ENCODE assay signal across 10 mouse cellular contexts in genomic region chr19:47266070-47266801, GRCm38 (mm10).
"Had no signal": no experiment of that assay in that cellular context is flagged by ENCODE, and none has a peak within 500 bp of the region (broad histone marks: within the 10 kb centered on the region; RNA-seq: fewer than 3 reads in every experiment).

No protein-coding gene starts in this region.

- ATAC-seq: liver, postnatal 0 days; midbrain, embryonic 13.5 days had no signal

- H3K4me2 ChIP-seq: limb, embryonic 12.5 days; liver, embryonic 13.5 days; midbrain, embryonic 13.5 days; neural tube, embryonic 15.5 days had no signal

- H3K4me1 ChIP-seq: liver, embryonic 13.5 days; midbrain, embryonic 13.5 days; neural tube, embryonic 15.5 days had no signal

- H3K27ac ChIP-seq: layer of hippocampus, adult 2 months; limb, embryonic 12.5 days; liver, embryonic 13.5 days; midbrain, embryonic 13.5 days; neural tube, embryonic 15.5 days; stomach, postnatal 0 days had no signal

- H3K4me3 ChIP-seq: layer of hippocampus, adult 2 months; limb, embryonic 12.5 days; liver, embryonic 13.5 days; midbrain, embryonic 13.5 days; neural tube, embryonic 15.5 days had no signal

- H3K27me3 ChIP-seq: limb, embryonic 12.5 days; liver, embryonic 13.5 days; midbrain, embryonic 13.5 days; neural tube, embryonic 15.5 days had no signal

- H3K9me3 ChIP-seq: limb, embryonic 12.5 days; liver, embryonic 13.5 days; midbrain, embryonic 13.5 days; neural tube, embryonic 15.5 days had no signal

- H3K9ac ChIP-seq: limb, embryonic 12.5 days; liver, embryonic 13.5 days; liver, postnatal 0 days; midbrain, embryonic 13.5 days; neural tube, embryonic 15.5 days had no signal

- DNase-seq: kidney, postnatal 10 days; liver; liver, embryonic 13.5 days; liver, postnatal 0 days; thymus, postnatal 4 days had no signal
